Mouse (Mus musculus) CH12.LX (cell line): ENCODE measurements around the gene Hdac9. TPM values are rescaled to one million over a fixed set of nuclear protein-coding genes. Genes with fewer than 3 reads are reported as not detected.

Experiments
- DNase-seq: peaks from one replicate; pipeline ENCODE4 v3.0.0-alpha.2; 2013; ENCODE audit errors: extremely low read depth
- H3K27ac ChIP-seq: 2 replicates; pipeline ENCODE4 v1.5.1; 2012; ENCODE audit warnings: low read depth, mild to moderate bottlenecking, control low read depth, moderate library complexity; ENCODE audit not compliant: insufficient read depth
- H3K27me3 ChIP-seq: replicated peaks from 2 replicates; pipeline ENCODE3; 2012; ENCODE audit warnings: inconsistent platforms
- H3K36me3 ChIP-seq, 2 experiments: replicated peaks in 1 of 2; 2 replicates each; pipeline versions ENCODE3 to v1.6.1; 2012; ENCODE audit warnings: inconsistent platforms in 1 of 2, low read length in 1 of 2, mild to moderate bottlenecking in 1 of 2, mixed read lengths in 1 of 2, moderate library complexity in 1 of 2; ENCODE audit not compliant: control insufficient read depth in 1 of 2, insufficient read depth in 1 of 2
- H3K4me1 ChIP-seq, 2 experiments: 2 replicates each; pipeline ENCODE4 v1.6.1; 2012; ENCODE audit warnings: inconsistent platforms in 1 of 2, moderate library complexity in 1 of 2; ENCODE audit not compliant: insufficient read depth in 2 of 2, control insufficient read depth in 1 of 2
- H3K4me2 ChIP-seq: 2 replicates; pipeline ENCODE4 v1.6.1; 2012; ENCODE audit warnings: low read depth, mild to moderate bottlenecking, control low read depth; ENCODE audit not compliant: poor library complexity, insufficient read depth, severe bottlenecking
- H3K4me3 ChIP-seq, 3 experiments: fragments of 150-350 bp in 1 of 3; sonication (generic) in 1 of 3; replicated peaks in 1 of 3; 2 replicates each; pipeline versions ENCODE3 to v1.5.1; 2011 to 2012; ENCODE audit warnings: low read depth in 2 of 3, low read length in 2 of 3, mild to moderate bottlenecking in 2 of 3, moderate library complexity in 2 of 3, control low read depth in 1 of 3, improper control_type of control experiment in 1 of 3, inconsistent platforms in 1 of 3, mixed read lengths in 1 of 3; ENCODE audit not compliant: poor library complexity in 1 of 3
- H3K79me2 ChIP-seq: replicated peaks from 2 replicates; pipeline ENCODE4 v1.6.1; 2012; ENCODE audit warnings: mild to moderate bottlenecking, moderate library complexity; ENCODE audit not compliant: control insufficient read depth, poor library complexity, insufficient read depth, severe bottlenecking; ENCODE audit errors: extremely low read depth
- H3K9ac ChIP-seq: 2 replicates; pipeline ENCODE4 v1.6.1; 2012; ENCODE audit warnings: low read depth, mild to moderate bottlenecking, control low read depth, moderate library complexity; ENCODE audit not compliant: insufficient read depth
- H3K9me3 ChIP-seq: replicated peaks from 2 replicates; pipeline ENCODE3; 2012; ENCODE audit warnings: low read length, inconsistent platforms, mixed read lengths
- CHD1 ChIP-seq: IDR thresholded peaks from 2 replicates; pipeline ENCODE4 v1.6.1; 2012; ENCODE audit warnings: low read depth, low read length, improper control_type of control experiment, inconsistent platforms
- CHD2 ChIP-seq: IDR thresholded peaks from 2 replicates; pipeline ENCODE4 v1.6.1; 2011; ENCODE audit warnings: low read length, improper control_type of control experiment
- CTCF ChIP-seq, 2 experiments: IDR thresholded peaks in 1 of 2; conservative IDR thresholded peaks in 1 of 2; 2 replicates each; pipeline ENCODE4 v1.5.1; 2011 to 2012; ENCODE audit warnings: low read depth in 2 of 2, low read length in 2 of 2, improper control_type of control experiment in 1 of 2, inconsistent platforms in 1 of 2, mild to moderate bottlenecking in 1 of 2, moderate library complexity in 1 of 2
- EP300 ChIP-seq: IDR thresholded peaks from 2 replicates; pipeline ENCODE4 v1.6.1; 2011; ENCODE audit warnings: low read length, improper control_type of control experiment
- ETS1 ChIP-seq: conservative IDR thresholded peaks from 2 replicates; pipeline ENCODE4 v1.6.1; 2012; ENCODE audit warnings: low read depth, mild to moderate bottlenecking, inconsistent platforms, low read length, improper control_type of control experiment, moderate library complexity
- HCFC1 ChIP-seq: IDR thresholded peaks from 2 replicates; pipeline ENCODE4 v1.6.1; 2012; ENCODE audit warnings: low read depth, mild to moderate bottlenecking, inconsistent platforms, low read length, improper control_type of control experiment
- IRF4 ChIP-seq: IDR thresholded peaks from 2 replicates; pipeline ENCODE4 v1.6.1; 2014; ENCODE audit warnings: low read depth, mild to moderate bottlenecking, inconsistent platforms, low read length, improper control_type of control experiment
- JUND ChIP-seq: conservative IDR thresholded peaks from 2 replicates; pipeline ENCODE4 v1.6.1; 2011; ENCODE audit warnings: low read depth, low read length, improper control_type of control experiment
- MAZ ChIP-seq: IDR thresholded peaks from 2 replicates; pipeline ENCODE4 v1.6.1; 2012; ENCODE audit warnings: low read depth, mild to moderate bottlenecking, inconsistent platforms, low read length, improper control_type of control experiment, moderate library complexity
- MEF2A ChIP-seq: IDR thresholded peaks from 2 replicates; pipeline ENCODE4 v1.6.1; 2014; ENCODE audit warnings: low read depth, mild to moderate bottlenecking, inconsistent platforms, low read length, improper control_type of control experiment, borderline replicate concordance
- MXI1 ChIP-seq: IDR thresholded peaks from 2 replicates; pipeline ENCODE4 v1.6.1; 2011; ENCODE audit warnings: mild to moderate bottlenecking, low read depth, low read length, improper control_type of control experiment
- NELFE ChIP-seq: IDR thresholded peaks from 2 replicates; pipeline ENCODE4 v1.6.1; 2011; ENCODE audit warnings: low read depth, low read length, improper control_type of control experiment
- NRF1 ChIP-seq: IDR thresholded peaks from 2 replicates; pipeline ENCODE4 v1.6.1; 2014; ENCODE audit warnings: low read depth, mild to moderate bottlenecking, inconsistent platforms, low read length, improper control_type of control experiment, moderate library complexity
- POLR2AphosphoS2 ChIP-seq: IDR thresholded peaks from 2 replicates; pipeline ENCODE4 v1.6.1; 2011; ENCODE audit warnings: low read depth, low read length, improper control_type of control experiment
- RAD21 ChIP-seq: IDR thresholded peaks from 2 replicates; pipeline ENCODE4 v1.6.1; 2011; ENCODE audit warnings: low read depth, mild to moderate bottlenecking, low read length, improper control_type of control experiment, moderate library complexity
- RCOR1 ChIP-seq: conservative IDR thresholded peaks from 2 replicates; pipeline ENCODE4 v1.6.1; 2012; ENCODE audit warnings: low read depth, mild to moderate bottlenecking, inconsistent platforms, low read length, improper control_type of control experiment
- SIN3A ChIP-seq: IDR thresholded peaks from 2 replicates; pipeline ENCODE4 v1.6.1; 2012; ENCODE audit warnings: low read length, improper control_type of control experiment, inconsistent platforms
- SMC3 ChIP-seq: IDR thresholded peaks from 2 replicates; pipeline ENCODE4 v1.6.1; 2011; ENCODE audit warnings: low read depth, low read length, improper control_type of control experiment
- USF2 ChIP-seq: conservative IDR thresholded peaks from 2 replicates; pipeline ENCODE4 v1.6.1; 2011; ENCODE audit warnings: low read depth, low read length, improper control_type of control experiment
- ZKSCAN1 ChIP-seq: IDR thresholded peaks from 2 replicates; pipeline ENCODE4 v1.6.1; 2012; ENCODE audit warnings: low read depth, inconsistent platforms, low read length, improper control_type of control experiment, borderline replicate concordance
- ZNF384 ChIP-seq: IDR thresholded peaks from 2 replicates; pipeline ENCODE4 v1.6.1; 2012; ENCODE audit warnings: low read depth, low read length, improper control_type of control experiment, inconsistent platforms
- dilution Hi-C: fragments of 300-500 bp; cut with MboI; formaldehyde crosslinking; loops from 2 replicates; pipeline ENCODE4 v1.14.3; 2020; ENCODE audit warnings: low sequenced_read_pairs; ENCODE audit not compliant: extremely low pct_unique_long_range_greater_than_20kb, extremely low pct_ligation_motif_present
- in situ Hi-C: fragments of 300-500 bp; cut with MboI; formaldehyde crosslinking; loops from 3 replicates; pipeline ENCODE4 v1.14.3; 2019; ENCODE audit warnings: low sequenced_read_pairs, low pct_ligation_motif_present, low pct_unique_long_range_greater_than_20kb, mixed read lengths
- polyA plus RNA-seq: library from polyadenylated mRNA; unstranded; fragments of >175 nt; gene quantifications from 2 replicates; pipeline ENCODE4 v1.2.1, GENCODE M21; 2012; ENCODE audit warnings: low read depth; ENCODE audit not compliant: insufficient read length
- total RNA-seq, 2 experiments: library from RNA; depleted of rRNA; stranded (reverse); fragments of 300-350 nt in 1 of 2; fragments of >200 nt in 1 of 2; gene quantifications; 2 replicates each; pipeline ENCODE4 v1.2.3; 2012 to 2014

Hdac9 gene
- total and polyA plus RNA-seq, 3 experiments: 0.04 to 0.38 (median 0.17) TPM

DNA sequence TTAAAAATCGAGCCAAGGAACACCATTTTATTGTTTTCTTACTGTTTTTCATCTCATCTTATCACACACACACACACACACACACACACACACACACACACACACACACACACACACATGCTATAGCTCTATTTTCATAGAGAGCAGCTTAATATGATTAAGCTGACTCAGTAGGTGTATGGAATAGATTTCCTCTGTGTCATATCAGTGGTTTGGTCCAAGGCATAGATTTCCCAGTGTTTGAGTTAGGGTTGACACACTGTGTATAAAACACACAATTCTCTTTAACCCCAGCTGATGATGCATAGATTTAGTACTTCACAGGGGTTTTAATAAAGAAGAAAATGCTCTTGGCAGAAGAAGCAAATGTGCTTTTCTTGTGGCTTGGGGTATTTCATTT lies 643.1 kb downstream of the Hdac9 start:
- H3K27me3 ChIP-seq: no peaks in the 10 kb centered on the region
- in situ Hi-C loops: no loop called here

GRCm38 (mm10) chr12:34270096-34270495 lies 646.8 kb downstream of the Hdac9 start:
- dilution Hi-C loops (no loop called here), in situ Hi-C loops (no loop called here)
- Histone ChIP-seq H3K4me3 (no peak overlapping the region), H3K4me1 (no peaks in the 10 kb centered on the region), H3K27me3 (no peaks in the 10 kb centered on the region), H3K79me2 (no peaks in the 10 kb centered on the region), H3K9ac (no peak overlapping the region), H3K4me2 (no peak overlapping the region), H3K36me3 (no peaks in the 10 kb centered on the region), H3K9me3 (no peaks in the 10 kb centered on the region), H3K27ac (no peak overlapping the region)
- DNase-seq: no peak
- no peak for TF ChIP-seq RAD21
- no peak for TF ChIP-seq ZKSCAN1
- no peak for TF ChIP-seq ZNF384
- TF ChIP-seq NELFE: no peak
- TF ChIP-seq ETS1: no peak
- no peak for TF ChIP-seq NRF1
- no peak for TF ChIP-seq SIN3A

More for the DNA sequence above, 643.1 kb downstream of the Hdac9 start:
- TF ChIP-seq MXI1 (no peak), MEF2A (no peak), POLR2AphosphoS2 (no peak), CHD2 (no peak), MAZ (no peak), HCFC1 (no peak), ETS1 (no peak), JUND (no peak)
- TF ChIP-seq, all 38 proteins: peak for 0
- Histone ChIP-seq H3K36me3 (no peaks in the 10 kb centered on the region), H3K9ac (no peak overlapping the region), H3K79me2 (no peaks in the 10 kb centered on the region), H3K4me3 (no peak overlapping the region), H3K9me3 (no peaks in the 10 kb centered on the region), H3K4me2 (no peak overlapping the region), H3K4me1 (no peaks in the 10 kb centered on the region), H3K27ac (no peak overlapping the region)
- dilution Hi-C loops: no loop called here
- DNase-seq: no peak

DNA sequence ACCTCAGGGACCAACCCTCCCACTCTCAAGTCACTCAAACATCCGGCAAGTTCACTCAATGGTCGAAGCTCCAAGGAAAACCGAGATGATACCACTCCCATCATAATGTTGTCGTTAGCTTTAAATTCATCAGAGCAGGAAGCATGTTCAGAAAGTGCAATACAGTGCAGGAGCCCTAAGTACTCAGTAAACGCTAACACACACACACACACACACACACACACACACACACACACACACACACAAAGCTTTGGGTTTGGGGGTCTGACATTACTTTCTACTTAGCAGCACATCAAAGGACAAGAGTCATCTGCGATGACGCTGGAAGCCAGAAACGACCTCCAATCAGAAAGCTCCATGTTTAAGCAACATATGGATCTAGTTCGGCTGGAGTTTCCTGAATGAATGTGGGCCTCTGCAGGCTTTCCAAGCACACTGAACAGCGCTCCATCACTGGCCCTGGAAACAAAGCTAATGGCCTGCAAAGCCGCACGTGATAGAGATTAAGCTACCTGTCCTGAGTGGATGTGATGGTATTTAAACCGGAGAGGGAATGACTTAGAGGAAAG lies 647.3 kb downstream of the Hdac9 start:
- no peak for DNase-seq
- dilution Hi-C loops (no loop called here), in situ Hi-C loops (no loop called here)
- no peaks in the 10 kb centered on the region for H3K9me3 ChIP-seq
- H3K27me3 ChIP-seq: no peaks in the 10 kb centered on the region
- H3K4me1 ChIP-seq: no peaks in the 10 kb centered on the region
- H3K27ac ChIP-seq: no peak overlapping the region
- no peak for TF ChIP-seq EP300
- no peak for TF ChIP-seq USF2
- no peak for TF ChIP-seq RCOR1
- no peak for TF ChIP-seq CHD1
- TF ChIP-seq SMC3: no peak
- no peak for TF ChIP-seq JUND
- no peak for TF ChIP-seq IRF4
- no peak for TF ChIP-seq CTCF (conservative IDR thresholded peaks at IDR 0.05 in 1 of 2, IDR thresholded peaks at IDR 0.05 in 1 of 2; ENCODE audit: low read depth in 2 of 2, low read length in 2 of 2)
- TF ChIP-seq, all 38 proteins: peak for 0
- Histone ChIP-seq H3K4me3 (no peak overlapping the region), H3K36me3 (no peaks in the 10 kb centered on the region), H3K79me2 (no peaks in the 10 kb centered on the region), H3K4me2 (no peak overlapping the region), H3K9ac (no peak overlapping the region)
